Mouse (Mus musculus): ENCODE measurements around the gene Acot3. TPM values are rescaled to one million over a fixed set of nuclear protein-coding genes. Genes with fewer than 3 reads are reported as not detected.
A peak's percentile ranks its signal among the peaks of the same experiment; 100 is the strongest.
"Not testable (repeated sequence)": the region's sequence is repeated elsewhere in the genome, so short reads cannot be mapped to it uniquely, and the experiment has no call there.

Gene Acot3
- polyA plus RNA-seq (2011; ENCODE audit: insufficient read depth, insufficient read length, low replicate concordance, missing spikeins), result not detected in 2 replicates

GRCm38 (mm10) chr12:84051937-84052474, at the start of gene Acot3:
TSS of gene Acot3 (plus strand) at chr12:84052144.
- no peak within 1 kb of the TSS for H3K4me3 ChIP-seq (replicated peaks; ENCODE audit: control insufficient read depth, low read depth, low read length)
- 37% methylated on average over 5 of the region's 5 CpGs for WGBS
- H3K4me1 ChIP-seq (ENCODE audit: control insufficient read depth, insufficient read depth, low read length), result no peaks in the 10 kb centered on the region
- no peak for TF ChIP-seq CTCF (IDR thresholded peaks at IDR 0.05; ENCODE audit: control insufficient read depth, insufficient read depth, low read length)
- no peak for TF ChIP-seq POLR2A (IDR thresholded peaks at IDR 0.05; ENCODE audit: borderline replicate concordance, control insufficient read depth, low read depth, low read length)
- H3K27ac ChIP-seq (ENCODE audit: control insufficient read depth, insufficient read depth, low read depth, low read length, poor library complexity), result no peak within 1 kb of the TSS

GRCm38 (mm10) chr12:84003866-84004265, 48.1 kb upstream of the Acot3 start:
- Histone ChIP-seq H3K4me1 (ENCODE audit: control insufficient read depth, insufficient read depth, low read length) (no peaks in the 10 kb centered on the region), H3K4me3 (replicated peaks; ENCODE audit: control insufficient read depth, low read depth, low read length) (no peak overlapping the region), H3K27ac (ENCODE audit: control insufficient read depth, insufficient read depth, low read depth, low read length, poor library complexity) (no peak overlapping the region)
- WGBS, result 76% methylated on average over 1 of the region's 1 CpGs
- TF ChIP-seq CTCF (IDR thresholded peaks at IDR 0.05; ENCODE audit: control insufficient read depth, insufficient read depth, low read length) (no peak), POLR2A (IDR thresholded peaks at IDR 0.05; ENCODE audit: borderline replicate concordance, control insufficient read depth, low read depth, low read length) (no peak)

- TF ChIP-seq POLR2A (IDR thresholded peaks at IDR 0.05; ENCODE audit: borderline replicate concordance, control insufficient read depth, low read depth, low read length), result no peak
- no peak for TF ChIP-seq CTCF (IDR thresholded peaks at IDR 0.05; ENCODE audit: control insufficient read depth, insufficient read depth, low read length)
- H3K4me1 ChIP-seq (ENCODE audit: control insufficient read depth, insufficient read depth, low read length), result no peaks in the 10 kb centered on the region
- WGBS, result 83% methylated on average over 12 of the region's 12 CpGs
These were observed 43.7 kb upstream of the Acot3 start for GRCm38 (mm10) chr12:84008251-84008650.

GRCm38 (mm10) chr12:84008729-84009128, 43.2 kb upstream of the Acot3 start:
- H3K27ac ChIP-seq (ENCODE audit: control insufficient read depth, insufficient read depth, low read depth, low read length, poor library complexity), result no peak overlapping the region
- TF ChIP-seq POLR2A (IDR thresholded peaks at IDR 0.05; ENCODE audit: borderline replicate concordance, control insufficient read depth, low read depth, low read length), result no peak
- TF ChIP-seq CTCF (IDR thresholded peaks at IDR 0.05; ENCODE audit: control insufficient read depth, insufficient read depth, low read length), result no peak
- 57% methylated on average over 8 of the region's 8 CpGs for WGBS
- no peaks in the 10 kb centered on the region for H3K4me1 ChIP-seq (ENCODE audit: control insufficient read depth, insufficient read depth, low read length)
- H3K4me3 ChIP-seq (replicated peaks; ENCODE audit: control insufficient read depth, low read depth, low read length), result no peak overlapping the region

More at GRCm38 (mm10) chr12:84008251-84008650, 43.7 kb upstream of the Acot3 start:
- Histone ChIP-seq H3K4me3 (replicated peaks; ENCODE audit: control insufficient read depth, low read depth, low read length) (no peak overlapping the region), H3K27ac (ENCODE audit: control insufficient read depth, insufficient read depth, low read depth, low read length, poor library complexity) (no peak overlapping the region)

GRCm38 (mm10) chr12:84009171-84009965, 42.6 kb upstream of the Acot3 start, which contains the start of gene Acot1:
TSS of gene Acot1 (plus strand) at chr12:84009490.
- not testable (repeated sequence) for H3K4me1 ChIP-seq (ENCODE audit: control insufficient read depth, insufficient read depth, low read length); H3K27ac ChIP-seq (ENCODE audit: control insufficient read depth, insufficient read depth, low read depth, low read length, poor library complexity)
- H3K4me3 ChIP-seq (replicated peaks; ENCODE audit: control insufficient read depth, low read depth, low read length), result peak within 1 kb of the TSS; percentile 61
- whole genome bisulfite sequencing, result 1% methylated on average over 67 of the region's 70 CpGs

- H3K4me3 ChIP-seq (replicated peaks; ENCODE audit: control insufficient read depth, low read depth, low read length), result no peak overlapping the region
- no peaks in the 10 kb centered on the region for H3K4me1 ChIP-seq (ENCODE audit: control insufficient read depth, insufficient read depth, low read length)
- WGBS, result 71% methylated on average over 3 of the region's 3 CpGs
- TF ChIP-seq POLR2A (IDR thresholded peaks at IDR 0.05; ENCODE audit: borderline replicate concordance, control insufficient read depth, low read depth, low read length) (no peak), CTCF (IDR thresholded peaks at IDR 0.05; ENCODE audit: control insufficient read depth, insufficient read depth, low read length) (no peak)
- no peak overlapping the region for H3K27ac ChIP-seq (ENCODE audit: control insufficient read depth, insufficient read depth, low read depth, low read length, poor library complexity)
These were observed 41.7 kb upstream of the Acot3 start for GRCm38 (mm10) chr12:84010201-84010600.

GRCm38 (mm10) chr12:84011251-84012040, 40.5 kb upstream of the Acot3 start:
- no peaks in the 10 kb centered on the region for H3K4me1 ChIP-seq (ENCODE audit: control insufficient read depth, insufficient read depth, low read length)
- H3K27ac ChIP-seq (ENCODE audit: control insufficient read depth, insufficient read depth, low read depth, low read length, poor library complexity), result no peak overlapping the region
- TF ChIP-seq CTCF (IDR thresholded peaks at IDR 0.05; ENCODE audit: control insufficient read depth, insufficient read depth, low read length) (no peak), POLR2A (IDR thresholded peaks at IDR 0.05; ENCODE audit: borderline replicate concordance, control insufficient read depth, low read depth, low read length) (no peak)
- no peak overlapping the region for H3K4me3 ChIP-seq (replicated peaks; ENCODE audit: control insufficient read depth, low read depth, low read length)
- WGBS, result 61% methylated on average over 12 of the region's 12 CpGs

GRCm38 (mm10) chr12:84013130-84013529, 38.8 kb upstream of the Acot3 start:
- WGBS, result 83% methylated on average over 6 of the region's 6 CpGs
- no peaks in the 10 kb centered on the region for H3K4me1 ChIP-seq (ENCODE audit: control insufficient read depth, insufficient read depth, low read length)
- H3K4me3 ChIP-seq (replicated peaks; ENCODE audit: control insufficient read depth, low read depth, low read length), result no peak overlapping the region
- TF ChIP-seq CTCF (IDR thresholded peaks at IDR 0.05; ENCODE audit: control insufficient read depth, insufficient read depth, low read length) (peak; percentile 9; the same call in 1 of the 2 replicates), POLR2A (IDR thresholded peaks at IDR 0.05; ENCODE audit: borderline replicate concordance, control insufficient read depth, low read depth, low read length) (no peak)
- H3K27ac ChIP-seq (ENCODE audit: control insufficient read depth, insufficient read depth, low read depth, low read length, poor library complexity), result no peak overlapping the region

All from bone marrow, adult 2 months (tissue).